Mouse (Mus musculus) C2C12 (cell line): ENCODE measurements at regions not wholly inside any gene's neighbourhood (a gene's known extent, or its start where the extent isn't known, plus 50 kb on each side); places are given as distances from the start of the nearest gene placed in this dataset.

Experiments
- H3K27me3 ChIP-seq: one replicate; pipeline ENCODE4 v1.6.1; 2011; ENCODE audit not compliant: control insufficient read depth, insufficient read depth, insufficient read length
- H3K36me3 ChIP-seq: one replicate; pipeline ENCODE4 v1.6.1; 2011; ENCODE audit not compliant: control insufficient read depth, insufficient read depth
- H3K4me3 ChIP-seq: one replicate; pipeline ENCODE4 v1.5.1; 2011; ENCODE audit warnings: mild to moderate bottlenecking, control low read depth; ENCODE audit not compliant: poor library complexity, insufficient read depth, severe bottlenecking
- H3K79me2 ChIP-seq: one replicate; pipeline ENCODE4 v1.6.1; 2011; ENCODE audit not compliant: control insufficient read depth, insufficient read depth
- H3K79me3 ChIP-seq: one replicate; pipeline ENCODE4 v1.6.1; 2011; ENCODE audit warnings: low read depth, control low read depth
- H3ac ChIP-seq: one replicate; pipeline ENCODE3; 2011; ENCODE audit warnings: low read depth; ENCODE audit not compliant: control insufficient read depth, insufficient read length
- CEBPB ChIP-seq: IDR thresholded peaks from one replicate; pipeline ENCODE4 v1.6.1; 2011; ENCODE audit warnings: low read depth, mild to moderate bottlenecking, control low read depth, moderate library complexity
- CTCF ChIP-seq: IDR thresholded peaks from one replicate; pipeline ENCODE4 v1.5.1; 2011; ENCODE audit not compliant: control insufficient read depth, insufficient read depth, insufficient read length
- FOSL1 ChIP-seq: IDR thresholded peaks from one replicate; pipeline ENCODE4 v1.8.0; 2011; ENCODE audit warnings: mild to moderate bottlenecking, low read length; ENCODE audit not compliant: poor library complexity, insufficient read depth, severe bottlenecking
- MAX ChIP-seq: IDR thresholded peaks from one replicate; pipeline ENCODE4 v1.6.1; 2011; ENCODE audit warnings: mild to moderate bottlenecking, control low read depth
- MYOD1 ChIP-seq: IDR thresholded peaks from one replicate; pipeline ENCODE4 v1.6.1; 2011; ENCODE audit warnings: low read depth; ENCODE audit not compliant: control insufficient read depth, insufficient read length
- MYOG ChIP-seq: IDR thresholded peaks from one replicate; pipeline ENCODE4 v1.6.1; 2011; ENCODE audit not compliant: control insufficient read depth, insufficient read length; ENCODE audit errors: extremely low read depth
- USF1 ChIP-seq: IDR thresholded peaks from one replicate; pipeline ENCODE4 v1.6.1; 2011; ENCODE audit warnings: low read depth, mild to moderate bottlenecking, control low read depth, moderate library complexity

DNA sequence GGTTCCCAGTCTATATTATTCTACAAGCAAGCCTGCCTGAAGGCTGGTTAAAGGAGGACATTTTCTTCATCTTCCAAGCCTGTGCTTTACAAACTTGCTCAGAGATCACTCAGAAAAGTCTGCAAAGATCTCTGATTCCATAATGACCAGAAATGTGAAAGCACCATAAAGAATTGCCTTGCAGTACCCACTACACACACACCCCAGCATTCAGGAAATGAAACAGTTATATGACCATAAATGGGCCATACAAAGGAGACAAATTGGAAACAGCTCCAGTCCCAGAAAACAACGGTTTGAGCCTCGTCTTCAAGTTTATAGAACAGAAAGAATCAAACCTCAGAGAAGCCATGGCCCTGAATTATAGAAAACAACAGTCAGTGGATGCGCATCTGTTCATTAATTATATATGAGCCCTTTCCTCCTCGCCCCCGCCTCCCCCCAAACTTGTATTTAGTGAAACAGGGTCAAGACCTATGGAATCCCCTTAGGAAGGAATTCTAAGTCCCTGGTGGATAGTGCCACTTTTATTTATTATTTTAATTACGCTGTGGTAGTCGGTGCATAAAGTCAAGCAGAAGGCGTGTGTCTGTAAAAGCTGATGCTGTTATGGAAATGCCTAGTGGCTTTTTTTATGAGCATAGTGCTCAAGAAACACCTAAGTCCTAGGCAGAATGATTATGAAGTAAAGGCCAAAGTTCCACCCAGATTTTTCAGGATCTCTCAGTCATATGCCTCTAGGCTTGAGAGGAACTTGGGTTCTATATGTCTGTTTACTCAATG is 266.6 kb upstream of the Ldb2 start:
- Histone ChIP-seq H3K79me2 (no peaks in the 10 kb centered on the region), H3K27me3 (no peaks in the 10 kb centered on the region), H3K4me3 (no peak overlapping the region), H3K79me3 (no peaks in the 10 kb centered on the region), H3ac (no peak overlapping the region), H3K36me3 (no peaks in the 10 kb centered on the region)
- TF ChIP-seq USF1 (no peak), CEBPB (no peak), MYOG (no peak), FOSL1 (no peak), MYOD1 (no peak), CTCF (no peak), MAX (no peak)

- H3K4me3 ChIP-seq, result no peak overlapping the region
- H3ac ChIP-seq, result no peak overlapping the region
- no peaks in the 10 kb centered on the region for H3K27me3 ChIP-seq
- no peaks in the 10 kb centered on the region for H3K36me3 ChIP-seq
- H3K79me2 ChIP-seq, result no peaks in the 10 kb centered on the region
- TF ChIP-seq CEBPB, result no peak
- TF ChIP-seq USF1, result no peak
- no peak for TF ChIP-seq MYOD1
- TF ChIP-seq MAX, result no peak
- TF ChIP-seq FOSL1, result no peak
- no peak for TF ChIP-seq MYOG
- TF ChIP-seq CTCF, result no peak
- no peaks in the 10 kb centered on the region for H3K79me3 ChIP-seq
Measured at GRCm38 (mm10) chr5:45062567-45062966, 263.1 kb upstream of the Ldb2 start.

- no peaks in the 10 kb centered on the region for H3K36me3 ChIP-seq
- TF ChIP-seq MYOG, result no peak
- TF ChIP-seq MAX, result no peak
- TF ChIP-seq MYOD1, result no peak
- no peak for TF ChIP-seq CEBPB
- TF ChIP-seq FOSL1, result no peak
- TF ChIP-seq USF1, result no peak
- TF ChIP-seq CTCF, result no peak
- no peak overlapping the region for H3ac ChIP-seq
- H3K4me3 ChIP-seq, result no peak overlapping the region
- no peaks in the 10 kb centered on the region for H3K27me3 ChIP-seq
- H3K79me3 ChIP-seq, result no peaks in the 10 kb centered on the region
- no peaks in the 10 kb centered on the region for H3K79me2 ChIP-seq
Measured at GRCm38 (mm10) chr5:45055276-45055959, 255.9 kb upstream of the Ldb2 start.

DNA sequence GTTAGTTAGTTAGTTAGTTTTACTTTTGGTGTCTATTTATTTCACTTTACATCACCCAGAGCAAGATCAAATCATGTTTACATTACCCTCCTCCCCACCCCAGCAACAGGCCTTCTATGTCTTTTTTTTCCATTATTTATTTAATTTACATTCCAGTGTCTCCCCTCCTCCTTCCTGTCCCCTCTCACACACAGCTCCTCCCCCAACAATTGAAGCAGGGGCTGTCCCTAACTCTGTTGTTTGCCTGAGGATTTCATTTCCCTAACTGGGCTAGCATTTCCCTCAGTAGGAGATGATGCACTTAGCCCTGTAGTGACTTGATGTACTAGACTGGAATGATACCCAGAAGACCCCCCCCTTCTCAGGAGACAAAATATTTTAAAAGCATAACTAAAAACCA is 249.9 kb upstream of the Ldb2 start:
- H3K27me3 ChIP-seq, result no peaks in the 10 kb centered on the region
- no peak overlapping the region for H3ac ChIP-seq
- H3K4me3 ChIP-seq, result no peak overlapping the region
- H3K36me3 ChIP-seq, result no peaks in the 10 kb centered on the region
- no peaks in the 10 kb centered on the region for H3K79me3 ChIP-seq
- no peak for TF ChIP-seq CTCF
- no peak for TF ChIP-seq MYOD1
- TF ChIP-seq FOSL1, result no peak
- no peak for TF ChIP-seq USF1
- TF ChIP-seq CEBPB, result no peak
- no peak for TF ChIP-seq MYOG
- no peak for TF ChIP-seq MAX
- no peaks in the 10 kb centered on the region for H3K79me2 ChIP-seq

DNA sequence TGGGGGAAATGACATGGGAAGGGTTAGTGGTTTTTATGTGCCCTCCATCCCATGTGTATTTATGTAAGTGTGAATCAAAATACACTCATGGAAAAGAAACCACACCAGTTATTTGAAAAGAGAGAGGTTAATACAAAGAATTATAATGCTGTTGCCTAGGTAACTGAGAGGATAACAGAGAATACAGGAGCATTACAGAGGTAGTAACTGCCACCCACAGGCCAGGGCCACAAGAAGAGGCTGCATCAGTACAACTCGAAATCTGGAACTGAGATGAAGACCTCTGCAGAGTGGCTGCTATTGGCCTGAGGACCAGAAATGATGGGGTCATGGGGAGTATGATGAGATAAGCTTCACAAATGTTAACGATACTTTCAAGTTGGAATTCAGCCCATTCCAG is 243.4 kb upstream of the Ldb2 start:
- H3K36me3 ChIP-seq, result no peaks in the 10 kb centered on the region
- H3K79me3 ChIP-seq, result no peaks in the 10 kb centered on the region
- H3K4me3 ChIP-seq, result no peak overlapping the region
- H3ac ChIP-seq, result no peak overlapping the region
- TF ChIP-seq MYOD1 (no peak), USF1 (no peak), MYOG (no peak), CTCF (no peak), CEBPB (no peak), MAX (no peak), FOSL1 (no peak)
- no peaks in the 10 kb centered on the region for H3K79me2 ChIP-seq
- H3K27me3 ChIP-seq, result no peaks in the 10 kb centered on the region
